12 mouse cellular contexts compared by ENCODE assay signal in genomic region chr19:45254806-45255205, GRCm38 (mm10).
"Had no signal": no experiment of that assay in that cellular context is flagged by ENCODE, and none has a peak within 500 bp of the region (broad histone marks: within the 10 kb centered on the region; RNA-seq: fewer than 3 reads in every experiment).

No protein-coding gene starts in this region.

- DNase-seq: retina, postnatal 1 day; right cerebral cortex, adult 18-20 months; right cerebral cortex, postnatal 14 days; right cerebral cortex, postnatal 25 days; right cerebral cortex, postnatal 4 days; spleen, adult 18-20 months; thymus, adult 18-20 months; thymus, adult 2 months; thymus, postnatal 14 days; thymus, postnatal 25 days; thymus, postnatal 36 days; thymus, postnatal 4 days had no signal
